Mouse (Mus musculus) ES-Bruce4 (cell line): ENCODE data around the gene Siah1a.

Experiments
- CTCF ChIP-seq: IDR thresholded peaks from one replicate; pipeline ENCODE4 v1.8.1; 2011; ENCODE audit warnings: low read depth, low read length
- EP300 ChIP-seq: IDR thresholded peaks from 2 replicates; pipeline ENCODE4 v1.6.1; 2011; ENCODE audit warnings: low read depth, low read length; ENCODE audit not compliant: insufficient read depth
- POLR2A ChIP-seq: IDR thresholded peaks from one replicate; pipeline ENCODE4 v1.8.1; 2011; ENCODE audit warnings: low read length; ENCODE audit not compliant: insufficient read depth

DNA sequence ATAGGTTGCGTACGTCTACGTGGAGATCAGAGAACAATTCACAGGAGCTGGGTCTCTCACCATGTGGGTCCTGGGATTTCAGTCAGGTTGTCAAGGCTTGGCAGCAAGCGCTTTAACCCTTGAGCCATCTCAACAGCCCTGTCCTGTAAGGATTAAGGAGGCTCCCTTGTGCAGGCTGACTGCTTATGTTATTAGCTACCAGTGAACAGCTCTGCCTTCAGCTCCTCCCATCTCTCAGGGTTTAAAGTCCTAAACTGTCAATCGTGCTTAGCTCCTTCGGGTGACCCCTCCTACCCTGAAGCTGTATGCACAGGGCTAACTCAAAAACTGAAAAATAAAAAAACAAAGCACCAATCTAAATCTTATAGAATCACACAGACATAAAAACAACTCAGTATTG lies 45.8 kb upstream of the Siah1a start:
- TF ChIP-seq CTCF (no peak), POLR2A (no peak), EP300 (no peak)
